Mouse (Mus musculus) cortical plate, adult 2 months (tissue): Measurements from ENCODE around the gene Unc5cl.

Source experiments
- CTCF ChIP-seq: fragments of 200-500 bp; IDR thresholded peaks from 2 replicates; pipeline ENCODE4 v1.5.1; 2011; ENCODE audit warnings: mild to moderate bottlenecking, control low read depth, low read length; ENCODE audit not compliant: insufficient read depth; ENCODE audit errors: extremely low read depth
- POLR2A ChIP-seq: fragments of 200-500 bp; IDR thresholded peaks from 2 replicates; pipeline ENCODE4 v1.6.1; 2011; ENCODE audit warnings: mild to moderate bottlenecking, low read length, control low read depth; ENCODE audit not compliant: insufficient read depth; ENCODE audit errors: extremely low read depth

DNA sequence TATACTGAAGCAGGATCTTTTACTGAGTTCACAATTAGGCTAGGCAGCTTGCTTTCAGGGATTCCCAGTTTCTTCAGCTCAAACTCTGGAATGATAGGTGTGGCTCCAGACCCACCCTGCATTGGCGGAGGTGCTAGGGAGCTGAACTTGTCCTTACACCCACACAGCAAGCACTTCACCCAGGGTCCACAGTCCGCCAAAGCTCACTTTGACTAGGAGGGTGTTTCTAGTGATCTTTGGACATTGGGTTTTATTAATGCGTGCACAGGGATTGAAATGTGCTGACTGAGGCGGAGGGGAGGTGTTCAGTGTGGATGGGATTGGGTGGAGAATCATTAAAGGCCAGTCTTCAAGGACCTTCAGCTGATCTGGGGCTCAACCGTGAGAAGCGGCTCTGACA lies 93.0 kb downstream of the Unc5cl start:
- TF ChIP-seq CTCF (no peak), POLR2A (no peak)
